Mouse (Mus musculus) urinary bladder, postnatal 14 days (tissue): Measurements from ENCODE around the gene Vti1a.

Source experiments
- DNase-seq: peaks from one replicate; pipeline ENCODE4 v3.0.0; 2021; ENCODE audit warnings: low spot score

Vti1a gene

DNA sequence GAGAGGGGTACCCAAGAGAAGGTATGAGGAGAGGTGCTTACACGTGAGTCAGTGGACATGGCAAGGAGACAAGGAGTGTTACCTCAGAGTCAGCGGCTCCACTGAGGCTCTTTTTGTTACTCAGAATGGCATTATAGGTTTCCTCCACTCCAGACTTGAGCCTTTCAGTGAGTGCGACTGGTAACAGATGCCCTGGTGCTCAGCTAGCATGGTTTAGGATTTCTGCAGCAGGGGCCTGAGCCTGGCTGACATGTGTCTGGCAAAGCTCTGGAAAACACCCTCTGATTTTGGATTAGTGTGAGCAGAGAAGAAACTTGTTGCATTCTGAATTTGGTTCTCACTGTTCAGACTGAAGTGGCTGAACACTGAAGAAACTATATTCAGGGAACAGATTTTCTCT lies 209.0 kb downstream of the Vti1a start:
- DNase-seq: no peak

DNA sequence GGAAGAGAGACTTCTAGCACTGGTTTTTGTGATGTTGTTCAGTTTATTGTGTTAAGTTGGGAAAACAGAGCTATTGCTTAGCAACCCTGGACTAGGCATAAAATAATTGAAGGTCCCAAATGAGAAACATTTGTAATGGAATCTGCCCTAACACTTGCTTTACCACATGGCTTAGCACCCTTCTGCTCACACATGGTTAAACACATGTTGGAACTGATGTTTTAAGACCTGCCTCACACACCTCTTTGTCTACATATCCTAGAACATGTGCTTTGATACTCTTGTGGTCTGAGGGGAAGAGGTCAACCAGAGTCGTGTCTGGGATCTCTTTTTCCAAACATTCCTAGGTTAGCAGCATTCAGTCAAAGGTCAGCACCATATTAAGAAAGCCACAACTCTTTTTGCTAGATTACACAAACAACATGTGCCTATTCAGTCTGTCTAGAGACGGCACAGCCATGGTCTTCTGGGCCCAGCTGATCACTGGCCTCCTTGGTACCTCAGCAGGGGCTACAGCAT lies 210.7 kb downstream of the Vti1a start:
- no peak for DNase-seq

DNA sequence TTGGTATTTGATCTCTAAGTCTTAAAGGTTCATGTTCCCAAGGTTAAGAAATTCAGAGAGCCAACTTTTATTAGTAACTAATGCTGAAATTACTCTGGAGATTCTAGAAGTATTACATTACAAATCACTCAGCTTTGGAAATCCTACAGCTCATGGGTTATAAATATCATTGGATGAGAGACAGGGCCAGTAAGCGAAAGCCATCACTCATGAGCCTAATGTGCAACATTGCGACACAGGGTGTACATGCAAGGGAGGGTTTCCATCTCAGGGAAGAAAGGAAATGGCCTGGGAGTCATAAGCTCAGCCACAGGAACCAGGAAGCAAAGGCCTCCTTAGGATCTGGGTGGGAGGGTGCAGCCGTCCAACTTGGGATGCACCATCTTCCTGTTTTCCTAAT lies 213.9 kb downstream of the Vti1a start:
- no peak for DNase-seq

DNA sequence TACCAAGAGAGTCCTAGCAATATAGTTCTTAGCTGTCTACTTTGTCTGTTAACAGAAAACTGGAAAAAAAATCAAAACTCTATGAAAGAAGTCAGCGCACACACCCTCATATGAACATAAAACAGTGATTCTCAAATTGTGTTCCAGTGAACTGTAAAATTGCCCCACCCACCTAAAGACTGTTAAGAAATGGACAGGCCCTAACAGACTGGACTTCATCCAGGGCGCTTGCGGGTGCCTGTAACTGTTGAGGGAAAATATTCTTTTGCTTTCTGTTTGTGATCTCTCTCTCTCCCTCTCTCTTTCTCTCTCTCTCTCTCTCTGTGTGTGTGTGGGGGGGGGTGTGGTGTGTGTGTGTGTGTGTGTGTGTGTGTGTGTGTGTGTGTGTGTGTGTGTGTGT lies 216.6 kb downstream of the Vti1a start:
- no peak for DNase-seq

DNA sequence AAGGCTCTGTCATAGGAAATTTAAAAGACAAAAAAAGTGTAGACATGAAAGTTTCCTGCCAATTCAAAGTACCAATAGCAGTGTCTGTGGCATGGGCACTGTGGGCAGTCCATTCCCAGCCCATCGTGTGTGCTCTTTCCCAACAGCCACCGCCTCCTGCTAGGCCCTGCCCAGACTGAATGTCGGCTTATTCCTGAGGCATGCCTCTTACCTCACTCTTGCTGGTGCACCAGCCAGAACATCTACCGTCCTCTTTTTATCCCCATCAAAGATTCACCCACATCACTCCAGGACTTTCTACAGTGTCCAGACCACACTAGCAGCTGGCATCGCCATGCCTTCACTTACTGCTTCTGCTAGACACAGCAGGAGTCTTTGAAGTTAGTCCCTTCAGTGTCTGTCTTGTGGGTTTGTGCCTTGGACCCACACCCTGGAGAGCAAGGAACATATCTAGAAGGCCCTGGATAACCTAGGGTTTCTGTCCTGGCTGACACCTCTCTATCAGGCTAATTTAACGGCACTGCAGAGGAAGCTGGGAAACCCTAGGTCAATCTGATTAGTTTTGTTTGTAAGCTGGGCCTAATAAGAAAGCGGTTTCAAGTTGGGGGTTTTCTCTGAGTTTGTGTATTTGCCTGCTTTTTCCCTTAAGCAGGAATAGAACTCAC lies 220.3 kb downstream of the Vti1a start:
- DNase-seq: no peak

DNA sequence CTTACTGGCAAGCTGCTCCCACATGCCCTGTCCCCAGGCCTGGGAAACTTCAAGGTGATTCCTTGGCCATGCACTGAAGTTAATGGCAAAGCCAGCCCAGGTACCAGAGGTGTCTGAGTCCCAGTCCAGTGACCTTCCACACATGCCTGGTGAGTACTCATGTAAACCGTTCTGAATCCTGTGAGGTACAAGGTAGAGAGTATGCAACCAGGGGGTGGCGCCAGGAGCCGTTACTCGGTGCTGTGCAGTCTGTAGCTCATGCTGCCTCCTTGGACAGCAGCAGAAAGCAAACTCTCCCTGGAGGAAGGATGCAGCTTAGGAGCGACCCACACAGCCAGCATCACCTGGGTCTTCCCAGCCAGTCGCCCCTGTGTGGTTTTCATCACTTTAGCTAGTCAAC lies 221.6 kb downstream of the Vti1a start:
- peak; percentile 44 for DNase-seq

DNA sequence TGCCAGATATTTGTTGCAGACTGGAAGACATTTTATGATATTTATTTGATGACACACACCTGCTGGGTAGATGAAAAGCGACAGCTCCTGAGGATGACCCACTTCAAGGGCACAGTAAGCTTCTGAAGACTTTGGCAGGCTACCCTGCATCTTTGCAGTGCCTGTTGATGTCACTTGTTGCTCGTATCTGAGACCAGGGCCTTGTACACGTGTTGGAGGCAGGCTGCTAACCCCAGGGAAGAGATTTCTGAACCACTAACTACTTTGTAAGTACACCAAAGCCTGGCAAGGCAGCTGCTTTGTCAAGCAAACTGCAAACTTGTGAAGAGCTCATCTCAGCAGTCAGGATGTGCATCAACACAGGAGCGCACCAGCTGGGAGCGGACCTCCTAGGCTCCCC lies 225.5 kb downstream of the Vti1a start:
- no peak for DNase-seq

DNA sequence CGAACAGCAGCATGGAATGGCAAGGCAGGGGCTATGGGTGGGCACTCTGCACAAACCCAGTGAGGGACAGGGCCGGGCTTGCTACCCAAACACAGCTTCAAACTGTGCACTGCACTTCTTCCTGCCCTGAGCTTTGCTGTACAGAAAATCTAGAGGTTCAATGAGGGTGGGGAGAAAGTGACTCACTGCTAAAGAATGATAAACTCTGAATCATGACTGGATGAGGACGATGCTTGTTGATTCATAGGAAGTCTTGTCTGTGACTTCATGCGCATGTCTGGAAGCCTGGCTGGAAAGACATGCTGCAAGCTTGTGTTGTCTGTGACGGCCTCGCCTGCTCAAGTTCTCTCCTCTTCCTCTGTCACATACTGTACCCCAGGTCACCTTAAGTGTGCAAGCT lies 226.4 kb downstream of the Vti1a start:
- DNase-seq: peak; percentile 36

DNA sequence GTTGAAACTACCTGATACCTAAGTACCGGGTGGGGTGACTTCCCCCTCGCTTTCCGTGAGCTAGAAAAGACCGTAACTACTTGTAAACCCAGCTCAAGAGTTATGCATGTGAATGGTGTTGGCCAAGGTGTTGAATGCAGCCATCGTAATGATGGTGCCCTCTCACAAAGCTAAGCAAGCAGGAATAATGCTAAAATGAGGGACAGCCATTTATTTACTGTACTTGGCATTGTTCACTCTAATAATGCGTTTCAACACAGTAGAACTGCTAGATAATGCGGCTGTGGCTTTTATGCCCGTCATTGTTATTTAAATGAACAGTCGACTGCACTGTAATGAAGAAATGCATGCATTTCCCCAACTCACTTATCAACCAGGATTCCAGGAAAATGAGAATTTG lies 227.1 kb downstream of the Vti1a start:
- no peak for DNase-seq

DNA sequence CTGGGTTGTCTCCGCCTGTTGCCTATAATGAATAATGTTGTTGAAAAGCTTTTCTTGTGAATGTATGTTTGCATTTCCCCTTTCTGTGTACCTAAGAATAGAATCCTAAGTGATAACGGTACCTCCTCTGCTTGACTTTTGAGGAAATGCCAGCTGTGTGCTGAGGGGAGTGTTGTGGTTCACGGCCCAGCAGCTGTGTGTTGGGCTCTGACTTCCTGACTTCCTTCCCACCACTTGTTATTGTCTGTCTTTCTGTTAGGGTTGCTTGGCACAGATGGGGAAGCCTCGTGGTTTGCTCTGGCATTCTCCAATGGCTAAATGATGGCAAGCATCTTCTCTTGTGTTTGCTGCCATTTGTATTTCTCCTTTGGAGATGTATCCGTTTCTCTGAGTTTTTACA lies 228.4 kb downstream of the Vti1a start:
- no peak for DNase-seq

DNA sequence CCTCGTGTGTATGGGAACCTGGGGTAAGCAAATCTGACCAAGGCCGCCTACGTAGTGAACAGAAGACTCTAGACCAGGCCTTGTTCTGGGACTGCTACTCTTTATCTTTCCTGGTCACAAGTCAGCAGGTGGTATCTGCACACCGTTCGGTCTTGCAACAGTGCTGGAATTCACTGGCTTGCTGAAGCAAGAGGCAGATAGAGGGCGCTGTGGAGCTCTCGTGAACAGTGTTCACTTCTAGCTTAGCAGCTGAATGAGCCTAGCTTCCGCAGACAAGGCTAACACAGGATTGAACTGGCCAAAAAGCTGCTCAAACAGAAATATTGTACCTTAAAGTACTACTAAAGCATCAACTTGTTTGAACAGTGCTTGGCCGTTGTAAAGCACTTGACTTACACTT lies 229.4 kb downstream of the Vti1a start:
- peak; percentile 91 for DNase-seq

DNA sequence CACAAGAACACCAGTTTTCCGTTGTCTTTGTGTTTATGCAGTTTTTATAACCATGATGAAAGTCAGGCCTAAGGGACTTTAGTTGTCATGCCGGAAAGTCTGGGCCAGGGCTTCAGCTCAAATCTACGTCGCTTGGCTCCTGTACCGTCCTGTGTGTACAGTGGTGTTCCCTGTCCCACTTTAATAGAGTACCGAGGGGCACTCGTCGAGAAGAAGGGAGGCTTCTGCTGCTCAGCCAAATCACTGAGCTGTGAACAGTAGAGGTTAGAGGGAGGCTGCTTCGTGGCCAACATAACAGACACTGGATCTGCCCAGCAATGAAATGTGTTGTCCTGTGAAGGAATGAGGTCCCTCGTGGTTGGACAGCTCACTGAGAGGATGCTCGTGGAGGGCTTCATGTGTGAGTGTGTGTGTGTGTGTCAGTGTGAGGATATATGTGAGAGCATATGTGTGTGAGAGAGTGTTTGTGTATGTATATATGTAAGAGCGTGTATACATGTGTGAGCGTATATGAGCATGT lies 230.0 kb downstream of the Vti1a start:
- no peak for DNase-seq

DNA sequence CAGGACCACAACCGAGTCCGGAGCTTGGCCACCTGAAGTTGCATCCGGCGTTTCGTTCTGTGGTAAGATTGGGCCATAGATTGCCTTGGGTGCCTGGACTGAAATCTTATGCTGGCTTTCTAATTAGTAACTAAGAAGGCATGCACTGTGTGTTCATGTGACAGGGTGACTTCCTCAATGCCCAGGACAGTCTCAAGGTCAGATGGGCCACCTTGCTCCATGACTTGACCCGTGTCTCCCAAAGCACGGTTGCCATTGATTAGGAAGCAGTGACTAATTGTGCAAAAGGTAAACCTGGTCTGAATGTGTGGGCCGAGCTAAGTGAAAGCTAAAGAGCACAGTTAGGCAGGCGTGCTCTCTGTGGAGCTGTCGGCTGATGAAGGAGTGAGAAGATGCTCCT lies 232.1 kb downstream of the Vti1a start:
- no peak for DNase-seq

DNA sequence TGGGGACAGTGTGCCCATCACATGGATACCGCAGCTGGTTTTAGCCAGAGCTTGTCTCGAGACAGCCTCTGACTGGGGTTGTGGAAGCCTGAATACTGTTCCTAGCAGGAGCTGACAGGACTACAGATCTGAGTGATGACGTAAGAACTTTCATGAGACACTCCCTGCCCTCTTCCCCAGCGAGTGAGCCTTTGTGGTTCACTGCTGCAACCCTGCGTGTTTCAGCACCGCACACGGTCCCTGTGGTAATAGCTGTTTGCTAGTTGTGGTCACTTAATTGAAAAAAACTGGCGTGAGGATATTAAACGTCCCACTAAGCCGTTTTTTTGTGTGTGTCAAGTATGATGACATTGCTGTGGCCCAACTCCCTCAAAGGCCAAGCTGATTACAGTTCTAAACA lies 232.6 kb downstream of the Vti1a start:
- DNase-seq: no peak

DNA sequence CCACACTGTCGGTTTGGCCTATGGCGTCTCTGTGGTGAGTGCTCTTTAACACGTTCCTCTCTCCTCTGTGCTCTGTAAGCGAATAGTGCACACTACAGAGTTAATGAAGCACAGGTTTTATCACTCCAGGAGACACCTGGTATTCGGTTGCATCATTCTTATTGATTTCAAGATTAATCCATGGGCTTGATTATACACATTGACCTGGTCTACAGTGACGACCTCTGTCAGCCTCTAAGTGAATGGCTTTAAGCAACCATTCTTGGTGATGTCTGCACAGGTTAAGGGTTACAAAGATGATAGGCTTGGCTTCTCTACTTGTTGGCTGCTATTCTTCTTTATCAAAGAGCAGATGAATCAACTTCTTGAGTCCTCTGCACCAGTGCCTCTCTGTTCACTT lies 234.1 kb downstream of the Vti1a start:
- DNase-seq: no peak

DNA sequence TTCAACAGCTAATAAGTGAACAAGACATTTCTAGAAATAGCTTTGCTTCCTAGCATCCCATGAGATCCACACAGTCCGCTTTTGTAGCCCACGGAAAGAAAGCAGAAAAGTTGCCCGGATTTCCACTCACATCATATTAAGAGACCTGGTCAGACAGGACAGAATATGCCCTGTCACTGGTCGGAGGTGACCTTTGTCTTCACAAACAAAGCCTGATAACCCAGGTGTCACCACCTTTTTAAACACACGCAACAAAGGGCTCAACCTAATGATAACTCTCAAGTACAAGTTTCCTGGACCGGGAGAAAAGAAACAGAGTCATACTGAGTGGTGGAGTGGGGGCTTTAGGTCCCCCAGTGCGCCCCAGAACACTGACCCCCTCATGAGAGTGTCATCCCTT lies 236.2 kb downstream of the Vti1a start:
- no peak for DNase-seq

DNA sequence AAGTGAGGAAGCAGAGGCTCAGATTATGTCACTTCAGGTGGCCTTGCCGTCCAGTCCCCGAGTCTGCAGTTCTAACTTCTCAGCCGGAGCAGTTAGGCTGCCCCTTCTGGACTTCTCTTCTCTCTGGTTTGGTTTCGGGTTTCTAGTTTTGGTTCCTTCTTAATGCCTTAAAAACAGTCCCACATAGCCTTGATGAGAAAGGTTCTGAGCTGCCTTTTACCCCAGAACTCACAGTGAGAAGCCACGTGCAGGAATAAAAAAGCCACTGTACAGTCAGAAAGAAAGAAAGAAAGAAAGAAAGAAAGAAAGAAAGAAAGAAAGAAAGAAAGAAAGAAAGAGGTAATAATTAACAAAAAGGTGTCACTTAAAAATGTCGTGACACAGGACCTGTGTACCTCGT lies 236.8 kb downstream of the Vti1a start:
- no peak for DNase-seq

DNA sequence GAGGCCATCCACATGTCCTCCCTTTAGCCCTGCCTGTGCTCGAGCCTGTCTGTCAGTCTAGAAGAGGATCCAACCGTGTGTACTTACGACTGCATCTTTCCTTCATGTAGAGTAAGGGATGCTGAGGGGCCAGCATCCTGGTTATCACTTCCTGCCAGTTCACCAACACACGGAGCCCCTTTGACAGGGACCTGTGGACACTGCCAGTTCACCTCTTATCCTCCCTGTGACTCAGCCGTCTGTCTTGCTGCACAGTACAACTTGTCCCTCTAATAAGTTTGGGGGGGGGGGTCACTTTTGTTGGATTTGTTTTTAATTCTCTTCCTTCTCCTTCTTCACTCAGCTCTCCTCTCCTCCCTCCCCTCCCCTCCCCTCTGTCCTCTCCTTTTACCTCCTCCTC lies 238.2 kb downstream of the Vti1a start:
- DNase-seq: no peak

DNA sequence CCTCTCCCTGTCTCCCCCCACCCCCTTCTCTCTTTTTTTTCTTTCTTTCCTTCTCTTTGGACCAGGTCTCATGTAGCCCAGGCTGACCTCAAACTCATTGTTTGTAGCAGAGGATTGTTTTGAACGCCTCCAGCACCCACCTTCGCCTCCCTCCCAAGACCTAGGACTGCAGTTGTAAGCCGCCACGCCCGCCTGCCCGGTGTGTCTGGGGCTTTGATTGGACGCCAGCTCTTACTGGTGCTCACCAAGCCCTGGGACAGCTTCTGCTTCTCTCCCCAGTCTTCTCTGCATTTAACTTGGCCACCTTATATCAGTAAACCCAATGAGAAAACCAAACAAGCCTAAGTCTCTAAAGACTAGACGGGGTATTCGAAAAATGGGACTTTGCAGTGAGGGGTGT lies 238.6 kb downstream of the Vti1a start:
- no peak for DNase-seq

DNA sequence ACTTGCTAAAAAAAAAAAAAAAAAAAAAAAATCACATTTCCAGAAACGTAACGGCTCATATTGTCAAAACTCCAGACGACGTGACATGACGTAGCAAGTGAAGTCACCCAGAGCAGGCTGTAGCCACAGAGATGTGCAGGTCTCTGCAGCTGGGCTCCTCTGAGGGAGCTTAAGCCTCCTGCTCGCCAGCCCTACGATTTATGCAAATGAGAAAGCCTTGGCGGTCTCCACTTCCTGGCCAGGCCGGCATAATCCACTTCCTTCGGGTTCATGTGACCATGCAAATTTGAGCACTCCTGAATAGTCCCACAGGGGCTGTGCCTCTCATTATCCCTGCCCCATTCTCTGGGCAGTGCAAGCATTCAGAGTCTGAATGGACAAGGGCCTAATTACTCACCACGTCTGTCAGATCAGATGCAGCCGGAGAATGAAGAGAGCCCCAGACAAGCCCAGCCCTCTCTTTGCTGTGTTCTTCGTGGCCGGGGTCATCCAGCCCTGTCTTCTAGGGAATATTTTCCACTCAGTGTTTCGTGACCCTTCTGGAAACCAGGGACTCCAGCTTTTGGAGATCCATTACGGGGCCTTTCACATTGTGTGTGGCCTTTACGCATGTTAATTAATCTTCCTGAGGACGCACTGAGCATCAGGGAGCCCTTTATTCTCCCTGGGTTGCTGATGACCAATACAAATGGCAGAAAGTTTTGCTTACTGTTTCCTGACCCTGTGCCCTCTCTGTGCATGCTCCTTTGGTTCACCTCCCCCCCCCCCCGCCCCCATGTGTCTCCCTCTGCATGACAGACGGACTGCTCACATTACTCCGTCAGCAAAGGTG lies 240.3 kb downstream of the Vti1a start:
- no peak for DNase-seq

DNA sequence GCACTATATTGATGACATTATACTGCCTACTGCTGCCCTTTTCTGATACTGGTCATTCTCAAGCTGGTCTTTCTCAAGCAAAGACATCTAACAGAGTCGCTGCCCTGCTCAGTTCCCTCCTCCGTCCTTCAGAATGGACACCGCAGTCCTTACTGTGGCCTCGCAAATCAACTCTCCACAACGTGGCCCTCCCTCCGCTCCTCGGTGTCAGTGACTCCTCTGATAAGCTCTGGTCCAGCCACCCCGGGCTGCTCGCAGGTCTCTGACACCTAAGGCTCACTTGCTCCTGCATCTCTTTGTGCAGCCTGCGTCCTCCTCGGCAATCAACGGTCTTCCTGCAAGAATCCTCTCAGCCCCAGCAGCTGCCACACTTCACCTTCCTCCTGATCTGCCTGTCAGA lies 243.2 kb downstream of the Vti1a start:
- no peak for DNase-seq

DNA sequence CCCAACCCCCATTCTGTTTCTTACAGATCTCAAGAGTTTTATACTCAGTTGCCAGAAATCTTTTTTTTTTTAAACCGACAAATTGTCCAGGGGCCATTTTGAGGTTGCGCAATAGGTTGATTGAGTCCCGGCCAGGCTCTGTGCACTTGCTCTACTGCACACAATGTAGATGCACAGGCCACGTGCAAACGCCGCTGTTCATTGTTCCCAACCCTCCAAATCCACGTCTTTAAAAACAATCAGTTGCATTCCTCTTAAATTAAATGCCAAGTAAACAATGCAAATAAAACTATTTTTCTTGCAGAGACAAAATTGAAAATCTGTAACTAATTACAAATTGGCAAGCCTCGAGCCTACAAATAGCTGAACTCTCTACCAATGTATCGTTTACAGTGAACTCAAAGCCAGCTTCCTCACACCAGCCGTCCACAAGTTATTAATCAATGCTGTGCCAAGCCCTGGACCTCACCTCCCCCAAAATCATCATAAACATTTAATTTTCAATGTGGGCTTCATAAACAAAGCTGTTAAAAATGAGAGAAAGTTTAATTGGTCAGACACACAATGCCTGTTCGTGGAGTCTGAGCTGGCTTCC lies 244.1 kb downstream of the Vti1a start:
- no peak for DNase-seq

DNA sequence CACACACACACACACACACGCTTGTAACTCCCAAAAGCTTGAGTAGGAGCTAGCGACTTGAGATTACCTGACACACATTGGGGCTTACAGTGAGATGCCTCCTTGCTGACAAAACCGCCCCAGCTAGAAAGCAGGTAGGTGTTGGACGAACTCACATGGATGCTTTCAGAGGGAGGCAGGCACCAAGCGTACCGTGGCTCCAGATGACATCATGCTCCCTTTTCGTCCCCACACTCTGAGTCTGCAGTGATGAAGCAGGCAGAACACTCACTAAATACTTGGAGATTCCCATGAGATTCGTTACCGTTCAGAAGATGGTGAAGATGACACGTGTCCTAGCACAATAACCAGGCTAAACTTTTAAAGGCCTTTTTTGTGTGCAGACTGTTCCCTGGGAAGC lies 245.4 kb downstream of the Vti1a start:
- DNase-seq: no peak
